Mouse (Mus musculus) embryonic facial prominence, embryonic 15.5 days (tissue): ENCODE measurements around the gene Dcdc2c. TPM values are rescaled to one million over a fixed set of nuclear protein-coding genes. Genes with fewer than 3 reads are reported as not detected.

Experiments used
- ATAC-seq: fragments of 200-750 bp; cut with Nextera tagmentation; 2 replicates; pipeline ENCODE4 v1.8.0; 2017; ENCODE audit warnings: low read depth, moderate TSS enrichment; ENCODE audit not compliant: insufficient number of reproducible peaks, low FRiP score, low TSS enrichment
- H3K27ac ChIP-seq: fragments of 300-500 bp; sonication (generic); replicated peaks from 2 replicates; pipeline ENCODE4 v1.5.1; 2015; ENCODE audit warnings: mild to moderate bottlenecking, inconsistent platforms
- H3K27me3 ChIP-seq: fragments of 300-500 bp; sonication (generic); 2 replicates; pipeline ENCODE4 v1.6.1; 2015; ENCODE audit warnings: inconsistent platforms
- H3K36me3 ChIP-seq: fragments of 300-500 bp; sonication (generic); 2 replicates; pipeline ENCODE4 v1.6.1; 2015; ENCODE audit warnings: mild to moderate bottlenecking, inconsistent platforms
- H3K4me1 ChIP-seq: fragments of 300-500 bp; sonication (generic); 2 replicates; pipeline ENCODE4 v1.6.1; 2015; ENCODE audit warnings: inconsistent platforms
- H3K4me2 ChIP-seq: fragments of 300-500 bp; sonication (generic); replicated peaks from 2 replicates; pipeline ENCODE4 v1.6.1; 2015; ENCODE audit warnings: mild to moderate bottlenecking, inconsistent platforms
- H3K4me3 ChIP-seq: fragments of 300-500 bp; sonication (generic); replicated peaks from 2 replicates; pipeline ENCODE4 v1.5.1; 2015; ENCODE audit warnings: mild to moderate bottlenecking, inconsistent platforms
- H3K9ac ChIP-seq: fragments of 300-500 bp; sonication (generic); 2 replicates; pipeline ENCODE4 v1.6.1; 2015; ENCODE audit warnings: inconsistent platforms
- H3K9me3 ChIP-seq: fragments of 300-500 bp; sonication (generic); replicated peaks from 2 replicates; pipeline ENCODE4 v1.6.1; 2016; ENCODE audit warnings: inconsistent platforms
- WGBS: fragments of 180-500 bp; shearing (Covaris S2); methylation state at CpG from one replicate; pipeline ENCODE4 v1.1.7; 2015; 5-methylcytosine and 5-hydroxymethylcytosine counted together
- polyA plus RNA-seq: library from polyadenylated mRNA; unstranded; fragments of >200 nt; fragmentation: Nextera tagmentation; extraction: Ambion mirVana; gene quantifications from 2 replicates; pipeline ENCODE4 v1.2.1, GENCODE M21; 2015

Gene Dcdc2c
- polyA plus RNA-seq, 1 experiment from 2014 or later: 0.15 TPM

DNA sequence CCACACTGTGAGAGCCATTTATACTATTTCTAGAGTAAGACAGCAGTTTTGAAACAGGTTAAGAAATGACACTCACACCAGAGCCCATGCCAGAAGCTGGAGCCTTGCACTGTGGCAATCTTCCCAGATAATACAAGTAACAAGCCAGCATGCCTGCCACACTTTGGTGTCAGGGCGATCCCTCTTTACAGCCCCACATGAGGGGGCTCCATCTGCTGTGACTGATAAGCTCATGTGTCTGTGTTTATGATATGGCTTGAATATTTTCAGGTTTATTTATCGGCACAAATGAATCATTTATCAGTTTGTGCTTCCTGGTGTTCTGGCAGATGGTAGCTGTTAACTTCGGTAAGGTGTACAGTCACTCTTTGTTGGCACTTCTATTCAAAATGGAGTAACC, 25.9 kb upstream of the Dcdc2c start:
- H3K9me3 ChIP-seq: no peaks in the 10 kb centered on the region
- H3K27ac ChIP-seq: no peak overlapping the region
- H3K4me2 ChIP-seq: no peak overlapping the region
- H3K4me3 ChIP-seq: no peak overlapping the region
- H3K27me3 ChIP-seq: no peaks in the 10 kb centered on the region
- H3K36me3 ChIP-seq: no peaks in the 10 kb centered on the region
- no peak overlapping the region for H3K9ac ChIP-seq
- WGBS: 83% methylated on average over 3 of the region's 3 CpGs
- no peak for ATAC-seq
- no peaks in the 10 kb centered on the region for H3K4me1 ChIP-seq

DNA sequence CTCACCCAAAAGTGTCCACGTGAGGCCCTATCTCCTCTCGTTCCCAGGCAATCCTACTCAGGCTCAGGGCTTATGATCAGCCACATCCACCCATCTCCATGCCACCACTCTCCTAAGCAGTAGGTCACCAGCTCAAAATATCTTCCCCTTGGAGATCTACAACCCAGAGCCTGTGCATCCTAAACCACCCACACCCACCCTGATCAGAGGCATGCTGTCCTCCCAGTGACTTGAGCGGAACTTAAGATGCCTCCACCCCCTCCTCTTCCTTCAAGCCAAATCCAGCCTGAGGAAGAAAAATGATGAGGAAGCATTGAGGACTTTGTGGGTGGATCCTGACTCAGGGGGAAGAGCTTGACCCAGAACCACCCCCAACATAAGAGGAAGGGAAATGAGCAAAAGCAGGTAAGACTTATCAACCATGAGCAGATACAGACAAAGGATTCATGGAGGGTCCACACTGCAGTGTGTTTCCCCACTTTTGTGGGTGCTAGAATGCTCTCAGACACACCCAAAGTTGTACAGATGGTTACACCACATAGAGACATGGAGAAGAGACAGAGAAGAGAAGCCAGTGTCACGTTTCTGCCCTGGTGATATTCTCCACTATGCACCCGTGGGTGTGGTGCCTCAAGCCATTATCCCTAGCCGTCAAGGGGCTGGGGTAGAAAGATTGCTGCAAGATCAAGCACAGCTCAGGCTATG, 23.3 kb upstream of the Dcdc2c start:
- Histone ChIP-seq H3K9ac (no peak overlapping the region), H3K27ac (no peak overlapping the region), H3K4me2 (no peak overlapping the region), H3K4me3 (no peak overlapping the region), H3K36me3 (no peaks in the 10 kb centered on the region), H3K9me3 (no peaks in the 10 kb centered on the region), H3K4me1 (no peaks in the 10 kb centered on the region), H3K27me3 (no peaks in the 10 kb centered on the region)
- ATAC-seq: no peak
- WGBS: 70% methylated on average over 6 of the region's 6 CpGs

- Histone ChIP-seq H3K27ac (no peak overlapping the region), H3K9ac (no peak overlapping the region), H3K4me3 (no peak overlapping the region), H3K27me3 (no peaks in the 10 kb centered on the region), H3K36me3 (no peaks in the 10 kb centered on the region), H3K4me1 (no peaks in the 10 kb centered on the region), H3K4me2 (no peak overlapping the region), H3K9me3 (no peaks in the 10 kb centered on the region)
- 75% methylated on average over 2 of the region's 2 CpGs for WGBS
- no peak for ATAC-seq
These were observed 20.0 kb upstream of the Dcdc2c start for GRCm38 (mm10) chr12:28572241-28572640.

- 0 out of 2 replicates have a peak, but pooled peaks cover 3% of the 10 kb centered on the region for H3K4me1 ChIP-seq
- no peak overlapping the region for H3K4me3 ChIP-seq
- H3K4me2 ChIP-seq: no peak overlapping the region
- no peaks in the 10 kb centered on the region for H3K36me3 ChIP-seq
- no peaks in the 10 kb centered on the region for H3K9me3 ChIP-seq
- ATAC-seq: no peak
- no peak overlapping the region for H3K9ac ChIP-seq
- WGBS: 69% methylated on average over 18 of the region's 18 CpGs
- no peak overlapping the region for H3K27ac ChIP-seq
- H3K27me3 ChIP-seq: no peaks in the 10 kb centered on the region
These were observed 424 bp downstream of the Dcdc2c start for GRCm38 (mm10) chr12:28551775-28552174.

- no peaks in the 10 kb centered on the region for H3K9me3 ChIP-seq
- no peak overlapping the region for H3K27ac ChIP-seq
- H3K9ac ChIP-seq: no peak overlapping the region
- H3K4me3 ChIP-seq: no peak overlapping the region
- 38% methylated on average over 4 of the region's 4 CpGs for WGBS
- H3K27me3 ChIP-seq: no peaks in the 10 kb centered on the region
- H3K36me3 ChIP-seq: no peaks in the 10 kb centered on the region
- H3K4me2 ChIP-seq: no peak overlapping the region
- ATAC-seq: no peak
- H3K4me1 ChIP-seq: 0 out of 2 replicates have a peak, but pooled peaks cover 3% of the 10 kb centered on the region
These were observed 3.3 kb downstream of the Dcdc2c start for GRCm38 (mm10) chr12:28548887-28549286.

GRCm38 (mm10) chr12:28514264-28514775, 37.9 kb downstream of the Dcdc2c start:
- Histone ChIP-seq H3K27me3 (no peaks in the 10 kb centered on the region), H3K9ac (no peak overlapping the region), H3K9me3 (no peaks in the 10 kb centered on the region), H3K27ac (no peak overlapping the region), H3K4me1 (no peaks in the 10 kb centered on the region), H3K36me3 (no peaks in the 10 kb centered on the region), H3K4me3 (no peak overlapping the region), H3K4me2 (no peak overlapping the region)
- ATAC-seq: no peak
- 53% methylated on average over 1 of the region's 1 CpGs for WGBS

DNA sequence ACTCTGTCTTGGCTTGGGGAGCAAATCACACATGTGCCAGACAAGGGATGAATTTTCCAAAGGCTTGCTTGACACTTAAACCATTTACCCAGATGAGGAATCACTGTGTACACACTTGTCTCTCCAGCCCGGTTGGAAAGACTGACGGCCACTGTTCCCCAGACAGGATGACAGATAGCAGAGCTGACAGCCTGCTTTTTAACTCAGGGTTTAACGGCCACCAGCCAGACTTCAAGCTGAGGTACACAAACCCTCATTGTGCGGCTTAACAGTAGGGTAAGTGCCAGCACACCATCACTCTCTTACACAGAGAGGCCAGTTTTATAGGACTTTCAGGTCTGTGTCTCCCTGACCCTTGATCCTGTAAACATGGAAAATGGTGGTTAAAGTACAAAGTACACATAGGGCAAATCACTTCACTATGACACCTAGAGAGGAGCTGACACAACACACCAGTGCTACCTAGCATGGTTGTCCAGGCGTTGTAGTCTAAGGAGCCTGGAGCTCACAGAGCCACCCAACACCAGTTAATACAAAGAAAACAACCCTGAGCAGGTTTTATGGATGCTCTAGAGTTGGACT, 42.4 kb downstream of the Dcdc2c start:
- ATAC-seq: no peak
- H3K27ac ChIP-seq: no peak overlapping the region
- no peaks in the 10 kb centered on the region for H3K27me3 ChIP-seq
- H3K4me3 ChIP-seq: no peak overlapping the region
- 45% methylated on average over 5 of the region's 5 CpGs for WGBS
- H3K36me3 ChIP-seq: no peaks in the 10 kb centered on the region
- H3K4me2 ChIP-seq: no peak overlapping the region
- no peaks in the 10 kb centered on the region for H3K4me1 ChIP-seq
- H3K9ac ChIP-seq: no peak overlapping the region
- H3K9me3 ChIP-seq: no peaks in the 10 kb centered on the region

DNA sequence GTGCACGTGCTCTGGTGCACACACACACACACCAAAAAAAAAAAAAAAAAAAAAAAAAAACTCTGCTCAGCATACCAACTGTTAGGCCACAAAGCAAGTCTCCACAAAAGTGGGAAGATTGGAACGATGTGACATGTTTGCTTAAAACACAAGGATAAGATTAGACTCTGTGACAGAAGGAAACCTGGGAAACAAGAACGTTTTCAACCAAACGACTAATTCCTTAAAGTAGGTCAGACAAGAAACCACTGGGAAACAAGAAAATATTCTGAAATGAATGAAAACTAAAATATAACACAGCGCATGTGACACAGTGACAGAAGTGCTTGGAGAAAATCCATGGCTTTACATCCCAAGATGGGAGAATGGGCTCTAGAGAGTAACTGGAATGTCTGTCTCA, 57.9 kb downstream of the Dcdc2c start:
- Histone ChIP-seq H3K4me1 (no peaks in the 10 kb centered on the region), H3K27ac (no peak overlapping the region), H3K27me3 (no peaks in the 10 kb centered on the region), H3K4me2 (no peak overlapping the region), H3K4me3 (no peak overlapping the region), H3K9ac (no peak overlapping the region), H3K9me3 (no peaks in the 10 kb centered on the region), H3K36me3 (no peaks in the 10 kb centered on the region)
- WGBS: 80% methylated on average over 5 of the region's 5 CpGs
- no peak for ATAC-seq

GRCm38 (mm10) chr12:28482483-28483160, 69.6 kb downstream of the Dcdc2c start:
- Histone ChIP-seq H3K9ac (no peak overlapping the region), H3K36me3 (no peaks in the 10 kb centered on the region), H3K4me2 (no peak overlapping the region), H3K4me1 (no peaks in the 10 kb centered on the region), H3K9me3 (no peaks in the 10 kb centered on the region), H3K27ac (no peak overlapping the region), H3K27me3 (no peaks in the 10 kb centered on the region), H3K4me3 (no peak overlapping the region)
- 71% methylated on average over 10 of the region's 10 CpGs for WGBS
- ATAC-seq: no peak

DNA sequence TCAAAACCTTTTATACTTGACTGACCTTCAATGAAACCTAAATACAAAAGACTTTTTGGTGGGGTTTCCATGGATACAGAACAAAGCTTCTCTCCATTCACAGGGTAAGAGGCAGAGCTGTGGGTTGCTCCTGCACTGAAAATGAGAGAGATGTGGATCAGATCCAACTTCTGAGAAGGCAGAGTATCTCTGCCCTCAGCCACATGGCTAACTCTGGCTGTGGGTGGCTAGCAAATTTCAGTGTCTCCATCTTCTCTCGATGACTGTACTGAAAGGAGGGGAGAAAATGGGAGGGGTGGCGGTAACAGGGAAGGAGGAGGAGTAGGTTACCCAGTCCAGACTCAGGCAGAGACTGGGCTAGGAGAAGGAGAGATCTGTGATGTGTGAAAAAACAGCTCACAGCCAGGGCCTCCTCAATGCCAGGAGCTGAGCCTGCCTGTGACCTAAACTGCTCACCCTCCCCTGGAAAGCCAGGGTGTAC, 91.2 kb downstream of the Dcdc2c start:
- H3K27ac ChIP-seq: no peak overlapping the region
- H3K27me3 ChIP-seq: no peaks in the 10 kb centered on the region
- no peaks in the 10 kb centered on the region for H3K36me3 ChIP-seq
- H3K9me3 ChIP-seq: no peaks in the 10 kb centered on the region
- no peak overlapping the region for H3K9ac ChIP-seq
- no peak overlapping the region for H3K4me3 ChIP-seq
- WGBS: 64% methylated on average over 2 of the region's 2 CpGs
- no peak overlapping the region for H3K4me2 ChIP-seq
- ATAC-seq: no peak; the same call in 1 of the 2 replicates
- no peaks in the 10 kb centered on the region for H3K4me1 ChIP-seq

DNA sequence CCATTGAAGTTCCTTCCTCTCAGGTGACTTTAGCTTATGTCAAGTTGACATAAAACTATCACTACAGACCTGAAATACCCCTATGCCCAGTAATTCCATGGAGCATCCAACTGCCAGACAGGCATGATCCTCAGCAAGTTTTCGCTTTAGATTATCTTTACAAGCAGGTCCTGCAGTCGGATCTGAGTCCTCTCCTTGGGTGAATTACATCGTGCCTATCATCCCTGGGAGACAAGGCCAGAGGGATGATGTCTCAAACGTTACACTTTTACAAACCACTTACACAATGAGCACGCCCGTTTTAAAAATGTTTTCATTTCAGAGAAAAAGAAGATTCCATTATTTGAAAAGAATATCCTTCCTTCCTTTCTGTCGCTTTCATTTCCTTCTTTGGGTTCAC, 91.7 kb downstream of the Dcdc2c start:
- Histone ChIP-seq H3K36me3 (no peaks in the 10 kb centered on the region), H3K9ac (no peak overlapping the region), H3K27ac (no peak overlapping the region), H3K4me1 (no peaks in the 10 kb centered on the region), H3K9me3 (no peaks in the 10 kb centered on the region), H3K27me3 (no peaks in the 10 kb centered on the region), H3K4me3 (no peak overlapping the region), H3K4me2 (no peak overlapping the region)
- WGBS: 62% methylated on average over 7 of the region's 7 CpGs
- no peak for ATAC-seq
